Mouse (Mus musculus): Measurements from ENCODE around the gene Srp54a. TPM values are rescaled to one million over a fixed set of nuclear protein-coding genes. Genes with fewer than 3 reads are reported as not detected.
"Not testable (repeated sequence)": the region's sequence is repeated elsewhere in the genome, so short reads cannot be mapped to it uniquely, and the experiment has no call there.

Srp54a gene
- polyA plus RNA-seq, 1 experiment from 2014 or later = 189 TPM

GRCm38 (mm10) chr12:55058865-55059615 is 21.0 kb upstream of the Srp54a start:
- DNase-seq (ENCODE audit: low spot score) = no peak
- WGBS = 67% methylated on average over 6 of the region's 6 CpGs
- H3K9ac ChIP-seq (ENCODE audit: low read length) = no peak overlapping the region
- H3K4me1 ChIP-seq (ENCODE audit: control insufficient read depth, insufficient read depth, low read length) = no peaks in the 10 kb centered on the region
- H3K27me3 ChIP-seq (ENCODE audit: control insufficient read depth, insufficient read depth, low read length) = no peaks in the 10 kb centered on the region
- H3K9me3 ChIP-seq (ENCODE audit: control insufficient read depth, low read length) = no peaks in the 10 kb centered on the region
- peaks cover 2% of the 10 kb centered on the region; the same call in 1 of the 2 replicates for H3K36me3 ChIP-seq (ENCODE audit: control insufficient read depth, insufficient read depth, low read length)
- H3K27ac ChIP-seq (ENCODE audit: low read depth, low read length) = no peak overlapping the region
- no peak overlapping the region for H3K4me3 ChIP-seq (ENCODE audit: low read depth, low read length)
- no peak overlapping the region for H3K4me2 ChIP-seq (ENCODE audit: low read depth)
- no peak for ATAC-seq (ENCODE audit: insufficient read depth, low FRiP score, low TSS enrichment)

- Histone ChIP-seq H3K27me3 (ENCODE audit: control insufficient read depth, insufficient read depth, low read length) (no peaks in the 10 kb centered on the region), H3K9ac (ENCODE audit: low read length) (no peak overlapping the region), H3K4me3 (ENCODE audit: low read depth, low read length) (no peak overlapping the region), H3K36me3 (ENCODE audit: control insufficient read depth, insufficient read depth, low read length) (peaks cover 2% of the 10 kb centered on the region; the same call in 1 of the 2 replicates), H3K4me2 (ENCODE audit: low read depth) (no peak overlapping the region), H3K9me3 (ENCODE audit: control insufficient read depth, low read length) (no peaks in the 10 kb centered on the region), H3K4me1 (ENCODE audit: control insufficient read depth, insufficient read depth, low read length) (no peaks in the 10 kb centered on the region), H3K27ac (ENCODE audit: low read depth, low read length) (no peak overlapping the region)
- DNase-seq (ENCODE audit: low spot score) = no peak
- no peak for ATAC-seq (ENCODE audit: insufficient read depth, low FRiP score, low TSS enrichment)
- WGBS = 80% methylated on average over 3 of the region's 3 CpGs
Observed at GRCm38 (mm10) chr12:55059812-55060211, 20.2 kb upstream of the Srp54a start.

GRCm38 (mm10) chr12:55060212-55060898 is 19.7 kb upstream of the Srp54a start:
- ATAC-seq (ENCODE audit: insufficient read depth, low FRiP score, low TSS enrichment) = no peak

GRCm38 (mm10) chr12:55061006-55061405 is 19.1 kb upstream of the Srp54a start:
- WGBS = 87% methylated on average over 10 of the region's 10 CpGs
- H3K9me3 ChIP-seq (ENCODE audit: control insufficient read depth, low read length) = no peaks in the 10 kb centered on the region
- H3K27me3 ChIP-seq (ENCODE audit: control insufficient read depth, insufficient read depth, low read length) = no peaks in the 10 kb centered on the region
- H3K36me3 ChIP-seq (ENCODE audit: control insufficient read depth, insufficient read depth, low read length) = no peaks in the 10 kb centered on the region
- no peak overlapping the region for H3K9ac ChIP-seq (ENCODE audit: low read length)
- H3K4me3 ChIP-seq (ENCODE audit: low read depth, low read length) = no peak overlapping the region
- H3K4me2 ChIP-seq (ENCODE audit: low read depth) = no peak overlapping the region
- no peak overlapping the region for H3K27ac ChIP-seq (ENCODE audit: low read depth, low read length)
- H3K4me1 ChIP-seq (ENCODE audit: control insufficient read depth, insufficient read depth, low read length) = no peaks in the 10 kb centered on the region
- DNase-seq (ENCODE audit: low spot score) (no peak), ATAC-seq (ENCODE audit: insufficient read depth, low FRiP score, low TSS enrichment) (no peak)

More at GRCm38 (mm10) chr12:55060212-55060898, 19.7 kb upstream of the Srp54a start:
- no peak overlapping the region for H3K4me3 ChIP-seq (ENCODE audit: low read depth, low read length)
- no peak for DNase-seq (ENCODE audit: low spot score)
- no peak overlapping the region for H3K4me2 ChIP-seq (ENCODE audit: low read depth)
- H3K4me1 ChIP-seq (ENCODE audit: control insufficient read depth, insufficient read depth, low read length) = no peaks in the 10 kb centered on the region
- H3K27ac ChIP-seq (ENCODE audit: low read depth, low read length) = no peak overlapping the region
- WGBS = 87% methylated on average over 6 of the region's 6 CpGs
- no peaks in the 10 kb centered on the region for H3K27me3 ChIP-seq (ENCODE audit: control insufficient read depth, insufficient read depth, low read length)
- no peak overlapping the region for H3K9ac ChIP-seq (ENCODE audit: low read length)
- no peaks in the 10 kb centered on the region for H3K9me3 ChIP-seq (ENCODE audit: control insufficient read depth, low read length)
- H3K36me3 ChIP-seq (ENCODE audit: control insufficient read depth, insufficient read depth, low read length) = peaks cover 2% of the 10 kb centered on the region; the same call in 1 of the 2 replicates

- H3K4me2 ChIP-seq (ENCODE audit: low read depth) = no peak overlapping the region
Observed at GRCm38 (mm10) chr12:55062141-55062540, 17.9 kb upstream of the Srp54a start.

GRCm38 (mm10) chr12:55072495-55072894 is 7.6 kb upstream of the Srp54a start:
- Histone ChIP-seq H3K36me3 (ENCODE audit: control insufficient read depth, insufficient read depth, low read length) (no peaks in the 10 kb centered on the region), H3K27me3 (ENCODE audit: control insufficient read depth, insufficient read depth, low read length) (no peaks in the 10 kb centered on the region), H3K4me2 (ENCODE audit: low read depth) (no peak overlapping the region), H3K4me1 (ENCODE audit: control insufficient read depth, insufficient read depth, low read length) (no peaks in the 10 kb centered on the region), H3K9ac (ENCODE audit: low read length) (no peak overlapping the region), H3K27ac (ENCODE audit: low read depth, low read length) (no peak overlapping the region), H3K9me3 (ENCODE audit: control insufficient read depth, low read length) (no peaks in the 10 kb centered on the region), H3K4me3 (ENCODE audit: low read depth, low read length) (no peak overlapping the region)
- WGBS = 89% methylated on average over 4 of the region's 4 CpGs
- ATAC-seq (ENCODE audit: insufficient read depth, low FRiP score, low TSS enrichment) = no peak
- DNase-seq (ENCODE audit: low spot score) = no peak

More at GRCm38 (mm10) chr12:55062141-55062540, 17.9 kb upstream of the Srp54a start:
- ATAC-seq (ENCODE audit: insufficient read depth, low FRiP score, low TSS enrichment) (no peak), DNase-seq (ENCODE audit: low spot score) (no peak)
- Histone ChIP-seq H3K4me3 (ENCODE audit: low read depth, low read length) (no peak overlapping the region), H3K27ac (ENCODE audit: low read depth, low read length) (no peak overlapping the region), H3K27me3 (ENCODE audit: control insufficient read depth, insufficient read depth, low read length) (no peaks in the 10 kb centered on the region), H3K36me3 (ENCODE audit: control insufficient read depth, insufficient read depth, low read length) (no peaks in the 10 kb centered on the region), H3K9ac (ENCODE audit: low read length) (no peak overlapping the region), H3K4me1 (ENCODE audit: control insufficient read depth, insufficient read depth, low read length) (no peaks in the 10 kb centered on the region), H3K9me3 (ENCODE audit: control insufficient read depth, low read length) (no peaks in the 10 kb centered on the region)
- WGBS = 83% methylated on average over 1 of the region's 1 CpGs

GRCm38 (mm10) chr12:55073686-55074085 is 6.4 kb upstream of the Srp54a start:
- Histone ChIP-seq H3K9ac (ENCODE audit: low read length) (no peak overlapping the region), H3K4me2 (ENCODE audit: low read depth) (no peak overlapping the region), H3K27ac (ENCODE audit: low read depth, low read length) (no peak overlapping the region), H3K27me3 (ENCODE audit: control insufficient read depth, insufficient read depth, low read length) (no peaks in the 10 kb centered on the region), H3K4me3 (ENCODE audit: low read depth, low read length) (no peak overlapping the region), H3K36me3 (ENCODE audit: control insufficient read depth, insufficient read depth, low read length) (no peaks in the 10 kb centered on the region), H3K4me1 (ENCODE audit: control insufficient read depth, insufficient read depth, low read length) (no peaks in the 10 kb centered on the region), H3K9me3 (ENCODE audit: control insufficient read depth, low read length) (no peaks in the 10 kb centered on the region)
- ATAC-seq (ENCODE audit: insufficient read depth, low FRiP score, low TSS enrichment) (no peak), DNase-seq (ENCODE audit: low spot score) (no peak)
- 93% methylated on average over 7 of the region's 7 CpGs for WGBS

GRCm38 (mm10) chr12:55075296-55075695 is 4.8 kb upstream of the Srp54a start:
- no peak overlapping the region for H3K4me3 ChIP-seq (ENCODE audit: low read depth, low read length)
- DNase-seq (ENCODE audit: low spot score) (no peak), ATAC-seq (ENCODE audit: insufficient read depth, low FRiP score, low TSS enrichment) (no peak)
- H3K27me3 ChIP-seq (ENCODE audit: control insufficient read depth, insufficient read depth, low read length) = no peaks in the 10 kb centered on the region
- H3K9me3 ChIP-seq (ENCODE audit: control insufficient read depth, low read length) = no peaks in the 10 kb centered on the region
- no peak overlapping the region for H3K27ac ChIP-seq (ENCODE audit: low read depth, low read length)
- no peaks in the 10 kb centered on the region for H3K36me3 ChIP-seq (ENCODE audit: control insufficient read depth, insufficient read depth, low read length)
- H3K4me1 ChIP-seq (ENCODE audit: control insufficient read depth, insufficient read depth, low read length) = no peaks in the 10 kb centered on the region; the same call in 1 of the 2 replicates
- WGBS = 96% methylated on average over 2 of the region's 2 CpGs
- H3K9ac ChIP-seq (ENCODE audit: low read length) = no peak overlapping the region
- H3K4me2 ChIP-seq (ENCODE audit: low read depth) = no peak overlapping the region

- ATAC-seq (ENCODE audit: insufficient read depth, low FRiP score, low TSS enrichment); H3K36me3 ChIP-seq (ENCODE audit: control insufficient read depth, insufficient read depth, low read length); H3K27ac ChIP-seq (ENCODE audit: low read depth, low read length); DNase-seq (ENCODE audit: low spot score); H3K4me1 ChIP-seq (ENCODE audit: control insufficient read depth, insufficient read depth, low read length); H3K9me3 ChIP-seq (ENCODE audit: control insufficient read depth, low read length); H3K4me2 ChIP-seq (ENCODE audit: low read depth); H3K4me3 ChIP-seq (ENCODE audit: low read depth, low read length); H3K27me3 ChIP-seq (ENCODE audit: control insufficient read depth, insufficient read depth, low read length); H3K9ac ChIP-seq (ENCODE audit: low read length): not testable (repeated sequence)
- WGBS = 65% methylated on average over 2 of the region's 2 CpGs
Observed at GRCm38 (mm10) chr12:55078706-55079105, 1.4 kb upstream of the Srp54a start.
